ENCODE assay signal across 24 mouse cellular contexts in the genomic region with DNA sequence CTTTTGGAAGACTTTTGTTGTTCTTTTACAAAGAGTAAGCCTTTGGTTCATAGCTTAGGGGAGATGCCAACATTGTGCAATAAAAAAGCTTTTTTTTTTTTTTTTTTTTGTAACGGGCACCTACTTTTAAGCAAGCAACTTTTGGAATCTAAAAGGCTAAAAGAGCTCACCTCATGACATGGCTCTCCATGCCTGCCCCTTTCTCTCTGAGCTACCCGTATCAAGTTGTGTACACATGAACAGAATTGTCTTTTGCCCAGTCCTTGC.
"Had no signal": no experiment of that assay in that cellular context is flagged by ENCODE, and none has a peak within 500 bp of the region (broad histone marks: within the 10 kb centered on the region; RNA-seq: fewer than 3 reads in every experiment).

No protein-coding gene starts in this region.

- H3K4me2 ChIP-seq: heart, embryonic 12.5 days; hindbrain, embryonic 12.5 days; hindbrain, embryonic 14.5 days; kidney, embryonic 15.5 days; limb, embryonic 12.5 days had no signal

- ATAC-seq: hindbrain, postnatal 0 days had no signal

- H3K36me3 ChIP-seq: heart, embryonic 10.5 days; heart, embryonic 12.5 days; hindbrain, embryonic 10.5 days; hindbrain, embryonic 12.5 days; kidney, embryonic 15.5 days; limb, embryonic 10.5 days; limb, embryonic 12.5 days had no signal

- H3K27me3 ChIP-seq: heart, embryonic 12.5 days; hindbrain, embryonic 12.5 days; limb, embryonic 12.5 days had no signal

- DNase-seq: gastrocnemius, adult 2 months; gastrocnemius, postnatal 10 days; gastrocnemius, postnatal 25 days; heart, adult 18-20 months; heart, postnatal 10 days; heart, postnatal 4 days; kidney, adult 11 months; kidney, adult 9 months; kidney, postnatal 14 days; kidney, postnatal 36 days; layer of hippocampus, adult 9-11 months; layer of hippocampus, postnatal 36 days; liver had no signal

- H3K4me1 ChIP-seq: heart, embryonic 10.5 days; hindbrain, embryonic 12.5 days; limb, embryonic 10.5 days; limb, embryonic 12.5 days had no signal

- H3K4me3 ChIP-seq: gastrocnemius, adult 2 months; heart, embryonic 10.5 days; heart, embryonic 12.5 days; hindbrain, embryonic 10.5 days; hindbrain, embryonic 12.5 days; kidney, embryonic 15.5 days; limb, embryonic 10.5 days; limb, embryonic 12.5 days had no signal

- H3K9me3 ChIP-seq: heart, embryonic 10.5 days; heart, embryonic 12.5 days; hindbrain, embryonic 10.5 days; hindbrain, embryonic 12.5 days; kidney, embryonic 15.5 days; limb, embryonic 10.5 days; limb, embryonic 12.5 days had no signal

- H3K27ac ChIP-seq: gastrocnemius, adult 2 months; heart, embryonic 10.5 days; hindbrain, embryonic 10.5 days; hindbrain, embryonic 12.5 days; hindbrain, embryonic 14.5 days; hindbrain, postnatal 0 days; kidney, embryonic 15.5 days; kidney, postnatal 0 days; limb, embryonic 10.5 days; limb, embryonic 12.5 days; liver, embryonic 14.5 days had no signal

- H3K9ac ChIP-seq: heart, embryonic 12.5 days; hindbrain, embryonic 12.5 days; hindbrain, embryonic 14.5 days; kidney, embryonic 15.5 days; limb, embryonic 12.5 days; liver, embryonic 14.5 days had no signal
